Mouse (Mus musculus) thymus, postnatal 10 days (tissue): ENCODE data around the gene Sec22a.
A peak's percentile ranks its signal among the peaks of the same experiment; 100 is the strongest.

Experiments used
- DNase-seq, 2 experiments: peaks; one replicate each; pipeline ENCODE4 v3.0.0; 2021; ENCODE audit warnings: low spot score in 2 of 2

The Sec22a gene

GRCm38 (mm10) chr16:35363150-35364062, at the start of gene Sec22a:
Gene Sec22a (minus strand): TSS chr16:35363918.
- DNase-seq, result peak; percentile 87 to 90

GRCm38 (mm10) chr16:35406706-35407105, 43.0 kb upstream of the Sec22a start:
- no peak for DNase-seq

GRCm38 (mm10) chr16:35406166-35406565, 42.4 kb upstream of the Sec22a start:
- no peak for DNase-seq

- DNase-seq, result no peak
Observed at GRCm38 (mm10) chr16:35405348-35406080, 41.8 kb upstream of the Sec22a start.

- no peak for DNase-seq
Observed at GRCm38 (mm10) chr16:35404864-35405263, 41.1 kb upstream of the Sec22a start.

- no peak for DNase-seq
Observed at GRCm38 (mm10) chr16:35403891-35404290, 40.2 kb upstream of the Sec22a start.

- no peak for DNase-seq
Observed at GRCm38 (mm10) chr16:35403356-35403755, 39.6 kb upstream of the Sec22a start.

- no peak for DNase-seq
Observed at GRCm38 (mm10) chr16:35392813-35393212, 29.1 kb upstream of the Sec22a start.

- no peak for DNase-seq
Observed at GRCm38 (mm10) chr16:35385654-35386053, 21.9 kb upstream of the Sec22a start.

GRCm38 (mm10) chr16:35380048-35380447, 16.3 kb upstream of the Sec22a start:
- DNase-seq, result no peak

GRCm38 (mm10) chr16:35379344-35379743, 15.6 kb upstream of the Sec22a start:
- no peak for DNase-seq

- no peak for DNase-seq
Observed at GRCm38 (mm10) chr16:35364063-35364428, 328 bp upstream of the Sec22a start.

GRCm38 (mm10) chr16:35362221-35362620, 1.5 kb downstream of the Sec22a start:
- no peak for DNase-seq

GRCm38 (mm10) chr16:35360593-35360992, 3.1 kb downstream of the Sec22a start:
- DNase-seq, result peak; percentile 11 to 74

GRCm38 (mm10) chr16:35357449-35357848, 6.3 kb downstream of the Sec22a start:
- no peak for DNase-seq

GRCm38 (mm10) chr16:35330451-35330850, 33.3 kb downstream of the Sec22a start:
- no peak for DNase-seq

GRCm38 (mm10) chr16:35319773-35320172, 43.9 kb downstream of the Sec22a start:
- no peak for DNase-seq

- no peak for DNase-seq
Observed at GRCm38 (mm10) chr16:35319335-35319734, 44.4 kb downstream of the Sec22a start.

- DNase-seq, result no peak
Observed at GRCm38 (mm10) chr16:35318397-35318796, 45.3 kb downstream of the Sec22a start.

GRCm38 (mm10) chr16:35317460-35317859, 46.3 kb downstream of the Sec22a start:
- DNase-seq, result no peak

- no peak for DNase-seq
Observed at GRCm38 (mm10) chr16:35316856-35317264, 46.9 kb downstream of the Sec22a start.

- DNase-seq, result no peak
Observed at GRCm38 (mm10) chr16:35315496-35315895, 48.2 kb downstream of the Sec22a start.

GRCm38 (mm10) chr16:35311586-35311985, 52.1 kb downstream of the Sec22a start:
- no peak for DNase-seq
